Mouse (Mus musculus) ES-Bruce4 (cell line): ENCODE measurements around the gene Lhfpl2.

Experiments
- CTCF ChIP-seq: IDR thresholded peaks from one replicate; pipeline ENCODE4 v1.8.1; 2011; ENCODE audit warnings: low read depth, low read length
- POLR2A ChIP-seq: IDR thresholded peaks from one replicate; pipeline ENCODE4 v1.8.1; 2011; ENCODE audit warnings: low read length; ENCODE audit not compliant: insufficient read depth

DNA sequence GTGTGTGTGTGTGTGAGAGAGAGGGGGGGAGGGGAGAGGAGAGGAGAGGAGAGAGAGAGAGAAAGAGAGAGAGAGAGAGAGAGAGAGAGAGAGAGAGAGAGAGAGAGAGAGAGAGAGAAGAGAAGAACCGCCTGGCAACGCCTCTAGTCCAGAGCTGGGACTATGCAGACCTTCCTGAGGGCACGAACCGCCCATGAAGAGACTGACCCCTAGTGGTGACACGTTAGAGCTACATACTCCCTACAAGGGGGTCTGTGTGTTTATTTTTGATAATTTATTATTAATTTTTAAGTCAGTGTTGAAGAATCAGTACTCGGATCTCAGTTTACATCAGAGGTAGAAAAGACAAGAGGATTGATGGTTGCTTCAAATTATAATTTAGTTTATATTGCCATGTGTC is 147.6 kb downstream of the Lhfpl2 start:
- TF ChIP-seq POLR2A = no peak
- TF ChIP-seq CTCF = peak; percentile 77
